Comparison of ENCODE assay signal across 13 mouse cellular contexts in genomic region chr17:12204246-12204645, GRCm38 (mm10).
DNase-seq lines count a peak whose midpoint lies in the region; ATAC-seq and TF ChIP-seq lines count a peak whose summit lies in the region.
"Had no signal": no experiment of that assay in that cellular context is flagged by ENCODE, and none has a peak within 500 bp of the region (broad histone marks: within the 10 kb centered on the region; RNA-seq: fewer than 3 reads in every experiment).

No protein-coding gene starts in this region.

- no peak for TF ChIP-seq POLR2A in bone marrow, adult 2 months (IDR thresholded peaks at IDR 0.05; ENCODE audit: borderline replicate concordance, control insufficient read depth, low read depth, low read length)

- peaks cover 50% of the 10 kb centered on the region for H3K4me1 ChIP-seq in hindbrain, embryonic 10.5 days (replicated peaks)
- H3K4me1 ChIP-seq in hindbrain, embryonic 16.5 days (ENCODE audit: control insufficient read depth, insufficient read depth, low read depth, low read length) = peaks cover 27% of the 10 kb centered on the region
- H3K4me1 ChIP-seq in E14TG2a.4 (replicated peaks; ENCODE audit: low read depth, low read length) = peaks cover 99% of the 10 kb centered on the region
- H3K4me1 ChIP-seq in bone marrow, adult 2 months (ENCODE audit: control insufficient read depth, insufficient read depth, low read length) = peaks cover 16% of the 10 kb centered on the region
- H3K4me1 ChIP-seq in liver, embryonic 11.5 days (replicated peaks; ENCODE audit: control insufficient read depth, insufficient read depth, low read length) = peaks cover 67% of the 10 kb centered on the region

- H3K36me3 ChIP-seq in hindbrain, embryonic 10.5 days = peaks cover 28% of the 10 kb centered on the region; the same call in 1 of the 2 replicates
- H3K36me3 ChIP-seq in hindbrain, embryonic 16.5 days (ENCODE audit: control insufficient read depth, insufficient read depth, low read length) = no peaks in the 10 kb centered on the region
- peaks cover 35% of the 10 kb centered on the region for H3K36me3 ChIP-seq in E14TG2a.4 (ENCODE audit: insufficient read depth, low read length)
- 0 out of 2 replicates have a peak, but pooled peaks cover 2% of the 10 kb centered on the region for H3K36me3 ChIP-seq in liver, embryonic 11.5 days (ENCODE audit: control insufficient read depth, insufficient read depth, low read length)
- H3K36me3 ChIP-seq: embryonic facial prominence, embryonic 15.5 days; midbrain, embryonic 15.5 days had no signal

- H3K9ac ChIP-seq in hindbrain, embryonic 16.5 days (ENCODE audit: low read depth, low read length) = no peak overlapping the region
- H3K9ac ChIP-seq in liver, embryonic 11.5 days (ENCODE audit: low read depth, low read length) = peak overlapping the region; percentile 67
- H3K9ac ChIP-seq: embryonic facial prominence, embryonic 15.5 days; midbrain, embryonic 15.5 days had no signal

- no peak for ATAC-seq in hindbrain, embryonic 16.5 days
- no peak for ATAC-seq in liver, embryonic 11.5 days (replicated peaks; ENCODE audit: low FRiP score)
- ATAC-seq in megakaryocyte, adult 5-6 weeks (ENCODE audit: poor library complexity, severe bottlenecking) = no peak
- ATAC-seq: CD4-positive, CD25-positive, alpha-beta regulatory T cell, adult 4 months had no signal

- WGBS in hindbrain, embryonic 10.5 days = 70% methylated on average over 3 of the region's 3 CpGs
- WGBS in hindbrain, embryonic 16.5 days = 68% methylated on average over 3 of the region's 3 CpGs
- whole genome bisulfite sequencing in bone marrow, adult 2 months = 64% methylated on average over 3 of the region's 3 CpGs
- WGBS in liver, embryonic 11.5 days = 52% methylated on average over 3 of the region's 3 CpGs

- no peaks in the 10 kb centered on the region for H3K9me3 ChIP-seq in hindbrain, embryonic 10.5 days
- no peaks in the 10 kb centered on the region for H3K9me3 ChIP-seq in hindbrain, embryonic 16.5 days (ENCODE audit: control insufficient read depth, low read length)
- H3K9me3 ChIP-seq in E14TG2a.4 (ENCODE audit: low read length) = no peaks in the 10 kb centered on the region
- no peaks in the 10 kb centered on the region for H3K9me3 ChIP-seq in liver, embryonic 11.5 days (ENCODE audit: control insufficient read depth, low read length)
- H3K9me3 ChIP-seq: embryonic facial prominence, embryonic 15.5 days; midbrain, embryonic 15.5 days had no signal

- no peaks in the 10 kb centered on the region for H3K27me3 ChIP-seq in hindbrain, embryonic 10.5 days (ENCODE audit: insufficient read depth, poor library complexity, severe bottlenecking)
- H3K27me3 ChIP-seq in hindbrain, embryonic 16.5 days (replicated peaks; ENCODE audit: control insufficient read depth, insufficient read depth, low read length) = no peaks in the 10 kb centered on the region
- H3K27me3 ChIP-seq in E14TG2a.4 (ENCODE audit: insufficient read depth, low read length) = no peaks in the 10 kb centered on the region
- no peaks in the 10 kb centered on the region for H3K27me3 ChIP-seq in liver, embryonic 11.5 days (replicated peaks; ENCODE audit: control insufficient read depth, insufficient read depth, low read length)
- H3K27me3 ChIP-seq: embryonic facial prominence, embryonic 15.5 days; midbrain, embryonic 15.5 days had no signal

- H3K27ac ChIP-seq in hindbrain, embryonic 10.5 days = peak overlapping the region; percentile 79; the same call in 1 of the 2 replicates
- no peak overlapping the region for H3K27ac ChIP-seq in hindbrain, embryonic 16.5 days (ENCODE audit: low read depth, low read length)
- H3K27ac ChIP-seq in bone marrow, adult 2 months (ENCODE audit: control insufficient read depth, insufficient read depth, low read depth, low read length, poor library complexity) = peak overlapping the region; percentile 99
- peak overlapping the region; percentile 100 for H3K27ac ChIP-seq in liver, embryonic 11.5 days (ENCODE audit: low read depth, low read length)
- H3K27ac ChIP-seq: midbrain, embryonic 15.5 days had no signal

- H3K4me3 ChIP-seq in hindbrain, embryonic 10.5 days = no peak overlapping the region
- no peak overlapping the region for H3K4me3 ChIP-seq in hindbrain, embryonic 16.5 days (ENCODE audit: low read length)
- H3K4me3 ChIP-seq in E14TG2a.4 (replicated peaks; ENCODE audit: low read length) = peak overlapping the region; percentile 48
- H3K4me3 ChIP-seq in bone marrow, adult 2 months (replicated peaks; ENCODE audit: control insufficient read depth, low read depth, low read length) = no peak overlapping the region
- H3K4me3 ChIP-seq in liver, embryonic 11.5 days (ENCODE audit: low read depth, low read length) = no peak overlapping the region
- H3K4me3 ChIP-seq: embryonic facial prominence, embryonic 15.5 days; midbrain, embryonic 15.5 days had no signal

- TF ChIP-seq CTCF in E14TG2a.4 (conservative IDR thresholded peaks at IDR 0.05; ENCODE audit: low read length) = no peak
- no peak for TF ChIP-seq CTCF in bone marrow, adult 2 months (IDR thresholded peaks at IDR 0.05; ENCODE audit: control insufficient read depth, insufficient read depth, low read length)

- no peak for DNase-seq in hindbrain, embryonic 10.5 days (ENCODE audit: low spot score)
- no peak for DNase-seq in liver, embryonic 11.5 days (ENCODE audit: low spot score)
- DNase-seq in frontal cortex, adult 2 months (ENCODE audit: extremely low spot score in 1 of 2, low spot score in 1 of 2) = no peak
- DNase-seq in cerebellum, postnatal 14 days = no peak
- DNase-seq: adrenal gland, adult 8-10 months; kidney, adult 2 months had no signal

- H3K4me2 ChIP-seq in hindbrain, embryonic 16.5 days (ENCODE audit: low read length) = no peak overlapping the region
- H3K4me2 ChIP-seq in liver, embryonic 11.5 days = peak overlapping the region; percentile 46
- H3K4me2 ChIP-seq: embryonic facial prominence, embryonic 15.5 days; midbrain, embryonic 15.5 days had no signal
